Mouse (Mus musculus): ENCODE data around the gene Pdia6.

The Pdia6 gene

GRCm38 (mm10) chr12:17299902-17300301 is 33.6 kb downstream of the Pdia6 start:
- no peak for TF ChIP-seq GATA4 (IDR thresholded peaks at IDR 0.05; ENCODE audit: insufficient replicate concordance, low read length)

GRCm38 (mm10) chr12:17305445-17305844 is 39.1 kb downstream of the Pdia6 start:
- TF ChIP-seq GATA4 (IDR thresholded peaks at IDR 0.05; ENCODE audit: insufficient replicate concordance, low read length) = no peak

GRCm38 (mm10) chr12:17308246-17308645 is 41.9 kb downstream of the Pdia6 start:
- no peak for TF ChIP-seq GATA4 (IDR thresholded peaks at IDR 0.05; ENCODE audit: insufficient replicate concordance, low read length)

DNA sequence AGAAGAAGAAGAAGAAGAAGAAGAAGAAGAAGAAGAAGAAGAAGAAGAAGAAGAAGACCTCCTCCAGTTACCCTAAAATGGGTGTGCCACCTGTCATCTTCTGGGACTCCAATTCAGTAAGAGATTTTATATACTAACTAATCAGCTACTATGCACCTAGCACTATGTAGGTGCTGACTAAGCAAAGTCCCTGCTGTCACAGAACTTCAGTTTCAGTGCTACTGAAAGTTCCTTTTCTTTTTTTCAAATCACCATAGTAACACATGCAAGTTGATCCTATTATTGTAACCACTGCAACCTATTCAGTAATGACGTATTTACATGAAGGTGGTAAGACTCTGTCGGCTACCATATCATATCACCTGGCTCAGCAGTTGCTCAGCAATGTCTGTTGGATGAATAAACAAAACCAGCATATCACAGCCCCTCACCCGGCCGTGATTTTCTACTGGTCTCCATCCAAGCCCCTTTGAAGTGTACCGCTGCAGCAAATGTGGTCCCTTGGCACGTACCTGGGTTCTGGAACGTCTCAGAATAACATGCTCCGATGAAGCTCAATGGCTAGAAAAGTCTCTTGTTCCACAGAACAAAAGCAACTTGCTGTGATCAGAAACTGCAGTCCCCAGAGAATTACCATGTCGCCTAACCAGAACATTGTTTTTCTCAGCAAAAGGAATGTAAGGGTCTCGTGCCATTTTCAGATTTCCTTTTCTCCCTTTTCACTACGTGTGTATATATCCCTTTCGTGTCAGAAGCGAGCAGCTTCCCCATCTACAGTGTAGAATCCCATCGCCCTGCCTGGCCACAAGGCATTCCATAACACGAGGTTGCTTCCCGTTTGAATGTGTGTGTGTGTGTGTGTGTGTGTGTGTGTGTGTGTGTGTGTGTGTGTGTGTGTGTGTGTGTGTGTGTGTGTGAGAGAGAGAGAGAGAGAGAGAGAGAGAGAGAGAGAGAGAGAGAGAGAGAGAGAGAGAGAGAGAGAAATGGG is 44.8 kb downstream of the Pdia6 start:
- no peak for TF ChIP-seq GATA4 (IDR thresholded peaks at IDR 0.05; ENCODE audit: insufficient replicate concordance, low read length)

DNA sequence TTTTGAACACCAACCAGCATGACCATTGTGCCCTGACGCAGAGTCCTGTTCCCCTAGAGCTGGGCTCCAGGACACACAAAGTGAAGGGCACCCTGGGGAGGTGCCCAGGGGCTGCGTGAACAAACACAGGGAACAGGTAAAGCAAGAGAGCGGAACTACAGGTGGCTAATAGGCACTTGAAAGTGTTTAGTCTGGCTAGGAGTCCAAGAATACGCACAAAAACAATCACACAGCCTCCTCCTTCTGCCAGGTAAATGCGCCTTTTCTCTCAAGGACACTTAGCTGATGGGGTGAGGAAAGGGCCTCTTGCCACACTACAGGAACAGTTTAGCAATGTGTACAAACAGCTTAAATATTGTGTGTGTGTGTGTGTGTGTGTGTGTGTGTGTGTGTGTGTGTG is 49.8 kb downstream of the Pdia6 start:
- no peak for TF ChIP-seq GATA4 (IDR thresholded peaks at IDR 0.05; ENCODE audit: insufficient replicate concordance, low read length)

GRCm38 (mm10) chr12:17317970-17318369 is 51.6 kb downstream of the Pdia6 start:
- TF ChIP-seq GATA4 (IDR thresholded peaks at IDR 0.05; ENCODE audit: insufficient replicate concordance, low read length) = no peak

GRCm38 (mm10) chr12:17318453-17318852 is 52.1 kb downstream of the Pdia6 start:
- no peak for TF ChIP-seq GATA4 (IDR thresholded peaks at IDR 0.05; ENCODE audit: insufficient replicate concordance, low read length)

- no peak for TF ChIP-seq GATA4 (IDR thresholded peaks at IDR 0.05; ENCODE audit: insufficient replicate concordance, low read length)
Observed at GRCm38 (mm10) chr12:17324549-17325470, 58.5 kb downstream of the Pdia6 start.

DNA sequence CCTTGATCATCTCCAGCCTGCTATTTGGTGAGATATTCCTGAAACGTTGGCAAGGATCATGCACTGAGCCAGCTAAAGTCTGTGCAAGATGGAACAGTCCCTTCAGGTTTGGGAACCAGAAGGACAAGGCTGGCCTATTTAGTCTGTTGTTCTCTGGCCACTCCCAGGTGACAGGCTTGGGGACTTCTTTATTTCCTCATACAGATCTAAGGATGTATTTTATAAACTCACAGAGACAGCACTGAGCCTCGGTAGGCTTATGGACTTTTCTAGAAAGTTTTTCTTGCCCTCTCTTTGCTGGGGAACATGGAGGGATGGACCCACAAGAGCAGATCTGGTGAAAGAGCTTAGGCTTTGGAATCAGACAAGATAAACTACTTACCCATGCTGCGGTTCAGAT is 62.9 kb downstream of the Pdia6 start, which contains the start of gene Atp6v1c2:
TSS of gene Atp6v1c2 (minus strand) at position 101 of the 400 bp plus-strand sequence.
- no peak for TF ChIP-seq GATA4 (IDR thresholded peaks at IDR 0.05; ENCODE audit: insufficient replicate concordance, low read length)

DNA sequence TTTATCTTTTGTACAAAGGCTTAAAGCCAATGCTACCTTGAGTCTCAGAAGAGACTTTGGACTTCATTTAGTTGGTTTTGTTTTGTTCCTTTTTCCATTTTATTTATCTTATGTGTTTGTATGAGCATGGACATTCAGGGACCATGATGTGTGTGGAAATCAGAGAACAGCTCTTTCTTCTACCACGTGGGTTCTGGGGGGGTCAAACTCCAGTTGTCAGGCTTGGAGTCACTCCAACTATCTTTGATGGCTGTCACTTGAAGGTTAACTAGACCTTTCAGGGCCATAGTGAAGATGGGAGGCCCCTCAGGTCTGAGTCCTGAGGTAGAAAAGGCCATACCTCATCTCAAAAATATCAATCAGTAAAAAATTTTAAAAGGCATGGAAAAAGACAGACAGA is 67.1 kb downstream of the Pdia6 start:
- TF ChIP-seq GATA4 (IDR thresholded peaks at IDR 0.05; ENCODE audit: insufficient replicate concordance, low read length) = no peak
